Comparison of ENCODE assay signal across 9 mouse cellular contexts in the genomic region with DNA sequence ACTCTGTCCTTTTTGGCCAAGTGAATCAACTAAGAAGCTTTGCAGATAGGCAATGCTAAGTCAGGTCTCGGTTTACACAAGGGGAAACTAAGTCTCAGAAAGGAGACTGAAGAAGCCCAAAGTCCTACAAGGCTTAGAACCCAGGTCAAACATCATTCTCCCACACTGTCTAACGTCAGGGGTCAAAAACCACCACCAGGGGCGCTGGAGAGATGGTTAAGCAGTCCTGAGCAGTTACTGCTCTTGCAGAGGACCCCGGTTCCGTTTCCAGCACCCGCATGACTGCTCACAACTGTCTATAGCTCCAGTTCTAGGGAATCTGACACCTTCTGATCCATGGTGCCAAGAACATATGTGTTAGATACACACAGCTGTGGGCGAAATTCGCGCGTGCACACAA. TPM values are rescaled to one million over a fixed set of nuclear protein-coding genes. Genes with fewer than 3 reads are reported as not detected.
DNase-seq lines count a peak whose midpoint lies in the region; ATAC-seq and TF ChIP-seq lines count a peak whose summit lies in the region.
"Had no signal": no experiment of that assay in that cellular context is flagged by ENCODE, and none has a peak within 500 bp of the region (broad histone marks: within the 10 kb centered on the region; RNA-seq: fewer than 3 reads in every experiment).

No protein-coding gene starts in this region.

- ATAC-seq in heart, postnatal 0 days (ENCODE audit: insufficient read depth, low read depth) = no peak
- ATAC-seq in heart, embryonic 11.5 days (replicated peaks; ENCODE audit: insufficient number of reproducible peaks, low FRiP score, low TSS enrichment) = no peak

- no peak for DNase-seq in heart, postnatal 0 days (ENCODE audit: low spot score)
- peak; percentile 48 for DNase-seq in brain, adult 2 months (ENCODE audit: low read depth, low spot score)
- DNase-seq in kidney, adult 9 months = peak; percentile 64
- peak; percentile 39 for DNase-seq in naive thymus-derived CD4-positive, alpha-beta T cell, adult 2 months (ENCODE audit: low read depth)
- DNase-seq in ovary, postnatal 10 days (ENCODE audit: low spot score) = no peak
- DNase-seq in gastrocnemius, postnatal 36 days = no peak

- no peak overlapping the region for H3K9ac ChIP-seq in heart, postnatal 0 days (replicated peaks; ENCODE audit: low read depth, low read length)
- no peak overlapping the region for H3K9ac ChIP-seq in heart, embryonic 11.5 days (ENCODE audit: low read depth, low read length)
- H3K9ac ChIP-seq in ES-Bruce4 (ENCODE audit: low read depth, poor library complexity, severe bottlenecking) = no peak overlapping the region

- TF ChIP-seq CTCF in heart, postnatal 0 days (IDR thresholded peaks at IDR 0.05; ENCODE audit: low read depth) = peak; percentile 45
- peak; percentile 66 for TF ChIP-seq CTCF in ES-Bruce4 (IDR thresholded peaks at IDR 0.05; ENCODE audit: low read depth, low read length)

- H3K36me3 ChIP-seq in heart, postnatal 0 days (replicated peaks; ENCODE audit: control insufficient read depth, insufficient read depth, low read length) = no peaks in the 10 kb centered on the region
- no peaks in the 10 kb centered on the region for H3K36me3 ChIP-seq in heart, embryonic 11.5 days (ENCODE audit: control insufficient read depth, insufficient read depth, low read length)
- H3K36me3 ChIP-seq in ES-Bruce4 (ENCODE audit: control insufficient read depth, insufficient read depth, low read length, poor library complexity, severe bottlenecking) = no peaks in the 10 kb centered on the region

- H3K9me3 ChIP-seq in heart, postnatal 0 days (replicated peaks; ENCODE audit: control insufficient read depth, low read length) = no peaks in the 10 kb centered on the region
- H3K9me3 ChIP-seq in heart, embryonic 11.5 days (replicated peaks; ENCODE audit: control insufficient read depth, low read length) = no peaks in the 10 kb centered on the region
- no peaks in the 10 kb centered on the region for H3K9me3 ChIP-seq in ES-Bruce4 (replicated peaks; ENCODE audit: control insufficient read depth, insufficient read depth, low read length, poor library complexity, severe bottlenecking)

- WGBS in heart, postnatal 0 days = 67% methylated on average over 10 of the region's 10 CpGs
- 55% methylated on average over 10 of the region's 10 CpGs for WGBS in heart, embryonic 11.5 days (ENCODE audit: insufficient replicate concordance)

- H3K27ac ChIP-seq in heart, postnatal 0 days (ENCODE audit: low read depth) = no peak overlapping the region
- H3K27ac ChIP-seq in heart, embryonic 11.5 days (ENCODE audit: low read depth, low read length) = no peak overlapping the region
- H3K27ac ChIP-seq in ES-Bruce4 (ENCODE audit: insufficient read depth, low read length) = no peak overlapping the region

- no peak for TF ChIP-seq EP300 in heart, postnatal 0 days (IDR thresholded peaks at IDR 0.05; ENCODE audit: low read depth)
- TF ChIP-seq EP300 in ES-Bruce4 (IDR thresholded peaks at IDR 0.05; ENCODE audit: insufficient read depth, low read depth, low read length) = no peak

- H3K4me1 ChIP-seq in heart, postnatal 0 days (ENCODE audit: control insufficient read depth, insufficient read depth) = peaks cover 8% of the 10 kb centered on the region; the same call in 1 of the 2 replicates
- peaks cover 17% of the 10 kb centered on the region for H3K4me1 ChIP-seq in heart, embryonic 11.5 days (ENCODE audit: control insufficient read depth, insufficient read depth, low read length)
- peaks cover 4% of the 10 kb centered on the region for H3K4me1 ChIP-seq in ES-Bruce4 (ENCODE audit: control insufficient read depth, insufficient read depth, low read length)

- no peak for TF ChIP-seq POLR2A in ES-Bruce4 (IDR thresholded peaks at IDR 0.05; ENCODE audit: insufficient read depth, low read length)

- intact Hi-C loops in gastrocnemius, postnatal 36 days (cut with DNase I) = no loop called here

- H3K27me3 ChIP-seq in heart, postnatal 0 days (ENCODE audit: control insufficient read depth, insufficient read depth, low read length) = no peaks in the 10 kb centered on the region
- no peaks in the 10 kb centered on the region for H3K27me3 ChIP-seq in heart, embryonic 11.5 days (ENCODE audit: control insufficient read depth, insufficient read depth, low read length)
- no peaks in the 10 kb centered on the region for H3K27me3 ChIP-seq in ES-Bruce4 (ENCODE audit: control insufficient read depth, insufficient read depth, low read length, poor library complexity, severe bottlenecking)

- no peak overlapping the region for H3K4me3 ChIP-seq in heart, postnatal 0 days (ENCODE audit: low read depth, low read length)
- H3K4me3 ChIP-seq in heart, embryonic 11.5 days (ENCODE audit: low read depth, low read length) = no peak overlapping the region
- no peak overlapping the region for H3K4me3 ChIP-seq in ES-Bruce4 (ENCODE audit: low read depth, low read length)

- H3K4me2 ChIP-seq in heart, postnatal 0 days (ENCODE audit: low read depth, low read length) = no peak overlapping the region
- no peak overlapping the region for H3K4me2 ChIP-seq in heart, embryonic 11.5 days

RNA-seq across cellular contexts. Expression of gene Cdk18, which starts 0.7 kb away (rescaled TPM):
- 4.0 and 6.2 TPM in 2 replicates for total RNA-seq in heart, postnatal 0 days (2014; rRNA removed; ENCODE audit: low replicate concordance)
- 1.9 and 2.0 TPM in 2 replicates for polyA plus RNA-seq in heart, postnatal 0 days (2015; fragmentation: Nextera tagmentation; extraction: Ambion mirVana)
- 4.2 and 4.4 TPM in 2 replicates for polyA plus RNA-seq in heart, embryonic 11.5 days (2014; fragmentation: Nextera tagmentation; extraction: Ambion mirVana)
- 24.6 and 32.8 TPM in 2 replicates for polyA plus RNA-seq in ES-Bruce4 (2011; ENCODE audit: insufficient read depth, insufficient read length, low read depth, missing spikeins)
- total RNA-seq in gastrocnemius, postnatal 36 days (2021) = 1 to 10 TPM; 2.5 to 4.2 TPM
- total RNA-seq: neutrophil, adult 5-6 weeks had no signal

RNA-seq across cellular contexts. Expression of gene Lemd1, which starts 51.1 kb away (rescaled TPM):
- total RNA-seq in heart, postnatal 0 days (2014; rRNA removed; ENCODE audit: low replicate concordance) = not detected in 2 replicates
- not detected in 2 replicates for polyA plus RNA-seq in heart, postnatal 0 days (2015; fragmentation: Nextera tagmentation; extraction: Ambion mirVana)
- not detected in 2 replicates for polyA plus RNA-seq in heart, embryonic 11.5 days (2014; fragmentation: Nextera tagmentation; extraction: Ambion mirVana)
- polyA plus RNA-seq in ES-Bruce4 (2011; ENCODE audit: insufficient read depth, insufficient read length, low read depth, missing spikeins) = 16.8 and 20.0 TPM in 2 replicates
- total RNA-seq in gastrocnemius, postnatal 36 days (2021) = not detected
- total RNA-seq: neutrophil, adult 5-6 weeks had no signal

RNA-seq across cellular contexts. Expression of gene AC124108.1, which starts 51.1 kb away (rescaled TPM):
- 0.39 TPM in 1 of 2 replicates, not detected in the other for total RNA-seq in heart, postnatal 0 days (2014; rRNA removed; ENCODE audit: low replicate concordance)
- not detected in 2 replicates for polyA plus RNA-seq in heart, postnatal 0 days (2015; fragmentation: Nextera tagmentation; extraction: Ambion mirVana)
- 0.03 TPM in 1 of 2 replicates, not detected in the other for polyA plus RNA-seq in heart, embryonic 11.5 days (2014; fragmentation: Nextera tagmentation; extraction: Ambion mirVana)
- 7.6 and 7.7 TPM in 2 replicates for polyA plus RNA-seq in ES-Bruce4 (2011; ENCODE audit: insufficient read depth, insufficient read length, low read depth, missing spikeins)
- not detected for total RNA-seq in gastrocnemius, postnatal 36 days (2021)
- total RNA-seq: neutrophil, adult 5-6 weeks had no signal

Comparison
In these comparisons a context has a peak if more than half of its experiments do, and no peak if none do; other contexts are left out.
1. DNase-seq: peak in brain, adult 2 months (single experiment), kidney, adult 9 months (single experiment) and naive thymus-derived CD4-positive, alpha-beta T cell, adult 2 months (single experiment); none in heart, postnatal 0 days (single experiment), ovary, postnatal 10 days (single experiment) and gastrocnemius, postnatal 36 days (0 of 2).
2. RNA of gene Lemd1, which starts 51.1 kb away (polyA plus RNA-seq): 16.8 to 20.0 TPM in ES-Bruce4; not detected in heart, embryonic 11.5 days and not detected in heart, postnatal 0 days; every median in the first group is over 10 times any median in the second.